Mouse (Mus musculus): ENCODE measurements around the gene Paqr4. TPM values are rescaled to one million over a fixed set of nuclear protein-coding genes. Genes with fewer than 3 reads are reported as not detected.
A peak's percentile ranks its signal among the peaks of the same experiment; 100 is the strongest.

Paqr4 gene
- total and polyA plus RNA-seq, 3 experiments: 7.6 to 33.3 (median 17.6) TPM

DNA sequence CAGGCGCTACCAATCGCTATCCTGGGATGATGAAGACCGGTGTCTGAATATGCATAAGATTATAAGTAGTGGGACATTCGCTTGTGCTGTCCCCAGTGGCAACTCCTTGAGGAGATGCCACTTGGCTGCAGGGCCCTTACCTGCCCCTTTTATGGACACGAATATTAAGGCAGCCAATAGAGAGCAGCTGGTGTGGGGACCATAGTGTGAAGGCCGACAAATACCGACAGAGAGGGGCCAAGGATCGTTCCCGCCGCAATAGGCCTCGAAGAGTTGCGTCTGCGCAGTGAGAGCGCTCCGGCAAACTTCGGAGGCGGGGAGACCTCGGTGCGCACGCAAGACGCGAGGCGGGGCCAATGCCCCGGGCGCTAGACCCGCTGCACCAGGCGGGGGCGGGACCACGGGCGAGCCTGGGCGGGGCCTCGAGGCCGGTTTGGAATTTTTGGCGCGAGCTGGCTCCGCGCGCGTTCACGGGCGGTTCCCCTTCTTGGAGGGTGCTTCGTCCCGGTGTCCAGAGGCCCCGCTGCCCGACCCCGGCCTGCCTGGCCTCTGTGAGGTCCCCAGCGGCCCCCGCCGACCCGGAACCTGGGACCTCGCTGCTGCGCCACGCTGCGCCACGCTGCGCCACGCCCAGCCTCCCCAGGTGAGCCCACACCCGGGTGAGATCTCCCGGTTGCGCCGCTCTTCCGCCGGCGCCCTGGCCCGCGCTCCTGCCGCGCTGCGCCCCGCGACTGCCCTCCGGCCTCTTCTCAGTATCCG is 14.5 kb downstream of the Paqr4 start, which contains the start of gene Pkmyt1:
Pkmyt1 (plus strand) TSS at position 338 of the 759 bp plus-strand sequence.
- peak; percentile 98 for DNase-seq

DNA sequence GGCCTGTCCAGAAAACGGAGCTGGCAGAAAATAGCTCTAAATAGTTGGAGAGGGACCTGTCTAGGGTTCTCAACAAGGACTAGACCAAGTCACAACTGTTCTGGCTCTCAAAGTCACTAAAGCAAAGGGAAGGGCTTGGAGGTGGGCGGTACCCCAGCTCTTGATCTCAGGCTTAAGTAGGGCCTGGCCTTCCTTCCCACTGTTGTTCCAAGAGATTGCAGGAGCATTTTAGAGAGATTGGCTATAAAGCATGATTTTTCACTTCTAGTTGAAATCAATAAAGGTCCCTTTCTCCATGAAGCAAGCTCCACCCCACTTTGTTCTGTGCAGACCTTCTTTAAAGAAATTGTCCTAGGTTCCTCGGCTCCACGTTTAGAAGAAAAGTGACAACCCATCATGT is 15.2 kb downstream of the Paqr4 start:
- DNase-seq: no peak

- peak; percentile 66 for DNase-seq
Measured at GRCm38 (mm10) chr17:23722376-23723125, 18.1 kb downstream of the Paqr4 start, which contains the start of gene 1520401A03Rik. 1520401A03Rik (minus strand) TSS chr17:23722783.

DNA sequence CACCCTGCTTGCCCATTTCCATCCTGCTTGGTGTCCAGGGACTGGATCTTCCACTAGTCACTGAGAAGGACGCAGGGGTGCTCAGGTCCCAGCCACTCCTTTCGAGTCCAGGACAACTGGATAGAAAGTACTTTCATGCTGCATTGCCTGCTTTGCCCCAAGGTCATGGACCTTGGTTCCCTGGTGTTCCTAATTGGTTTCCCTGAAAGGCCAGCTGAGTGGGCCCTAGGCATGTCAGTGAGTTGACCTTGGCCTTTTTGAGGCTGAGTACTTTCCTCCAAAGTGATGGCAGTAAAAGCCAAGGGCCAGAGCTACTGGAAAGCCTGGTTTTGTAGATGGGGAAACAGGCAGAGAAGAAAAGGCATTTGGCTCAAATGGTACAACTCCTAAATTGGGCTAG is 18.8 kb downstream of the Paqr4 start:
- DNase-seq: peak; percentile 81

GRCm38 (mm10) chr17:23719455-23719854 is 21.2 kb downstream of the Paqr4 start:
- no peak for DNase-seq

DNA sequence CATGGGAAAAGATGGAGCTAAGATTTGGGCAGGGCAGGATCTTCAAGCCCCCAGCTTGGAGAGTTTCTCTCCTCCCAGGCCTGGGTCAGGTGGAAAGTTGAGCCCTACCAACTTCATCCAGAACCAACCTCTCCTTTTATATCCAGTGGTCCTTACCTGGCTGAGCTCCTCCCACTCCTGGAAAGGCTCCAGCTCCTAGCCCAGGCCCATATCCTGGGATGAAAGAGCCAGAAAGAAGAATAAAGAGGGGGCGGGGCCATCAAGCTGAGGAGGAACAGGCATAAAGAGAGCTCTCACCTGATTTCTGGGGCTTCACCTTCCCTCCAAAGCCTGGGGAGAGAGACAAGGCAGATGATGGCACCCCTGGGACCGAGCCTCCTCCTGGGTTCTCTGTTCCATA is 23.7 kb downstream of the Paqr4 start:
- no peak for DNase-seq

GRCm38 (mm10) chr17:23706212-23706611 is 34.5 kb downstream of the Paqr4 start:
- DNase-seq: peak; percentile 67

DNA sequence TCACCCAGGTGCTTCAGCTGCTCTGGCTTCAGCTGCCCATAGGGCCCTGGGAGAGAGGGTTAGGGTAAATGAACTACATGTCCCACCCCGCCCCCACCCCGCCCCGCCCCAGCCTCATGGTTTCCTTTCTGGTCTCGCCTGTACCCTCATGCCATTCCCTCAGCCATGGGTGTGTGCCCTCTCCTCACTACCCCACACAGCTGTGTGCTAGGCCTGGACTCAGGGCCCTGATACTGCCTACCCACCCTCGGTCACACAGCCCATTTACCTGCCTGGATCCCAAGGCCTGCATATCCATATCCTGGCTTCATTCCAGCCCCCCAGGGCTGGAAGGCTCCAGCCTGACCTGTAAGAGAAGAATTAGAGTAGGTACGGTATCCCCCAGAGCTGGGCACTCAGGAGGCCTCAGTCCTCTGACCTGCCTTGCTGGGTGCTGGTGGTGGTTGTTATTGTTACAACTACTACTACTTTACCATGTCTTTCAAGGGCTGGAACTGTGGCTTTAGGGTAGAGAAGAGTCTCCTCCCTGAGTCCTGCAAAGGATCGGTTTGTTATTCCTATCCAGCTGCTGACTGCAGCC is 35.1 kb downstream of the Paqr4 start:
- no peak for DNase-seq

- no peak for DNase-seq
Measured at GRCm38 (mm10) chr17:23704741-23705140, 35.9 kb downstream of the Paqr4 start.

DNA sequence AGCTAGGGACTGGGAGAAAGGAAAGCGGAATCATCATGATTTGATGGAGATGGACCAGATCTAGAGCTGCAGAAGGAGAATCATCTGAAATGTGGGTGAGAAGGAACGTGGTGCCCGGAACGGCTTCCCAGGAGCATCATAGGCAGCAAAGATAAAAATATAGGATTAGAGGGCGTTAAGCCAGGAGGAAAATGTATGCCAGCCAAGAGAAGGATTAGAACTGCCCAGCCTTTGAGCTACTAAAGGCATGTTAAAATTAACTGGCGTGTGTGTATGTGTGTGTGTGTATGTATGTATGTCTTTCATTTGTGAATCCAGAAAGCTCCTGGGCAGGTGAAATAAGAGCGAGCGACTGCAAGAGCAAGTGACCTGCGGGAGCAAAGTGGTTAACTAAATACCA is 37.4 kb downstream of the Paqr4 start:
- no peak for DNase-seq

DNA sequence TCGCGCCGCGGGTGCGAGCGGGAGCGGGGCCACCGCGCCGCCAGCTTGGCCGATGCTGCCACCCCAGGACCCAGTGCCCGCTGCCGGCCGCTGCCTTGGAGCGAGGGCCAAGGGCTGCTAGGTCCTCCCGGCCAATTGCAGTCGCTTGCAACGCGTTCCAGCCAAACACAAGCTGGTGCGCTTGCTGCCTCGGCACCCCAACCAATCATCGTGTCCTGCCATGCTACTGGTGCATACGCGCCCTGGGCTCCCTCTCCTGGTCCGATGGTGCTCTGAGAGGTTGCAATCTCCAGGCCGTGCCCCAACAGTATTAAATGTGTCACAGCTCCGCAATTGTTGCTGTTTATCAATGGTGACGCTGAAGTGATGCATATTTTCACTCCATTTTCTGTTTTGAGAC is 40.6 kb downstream of the Paqr4 start:
- peak; percentile 96 for DNase-seq

DNA sequence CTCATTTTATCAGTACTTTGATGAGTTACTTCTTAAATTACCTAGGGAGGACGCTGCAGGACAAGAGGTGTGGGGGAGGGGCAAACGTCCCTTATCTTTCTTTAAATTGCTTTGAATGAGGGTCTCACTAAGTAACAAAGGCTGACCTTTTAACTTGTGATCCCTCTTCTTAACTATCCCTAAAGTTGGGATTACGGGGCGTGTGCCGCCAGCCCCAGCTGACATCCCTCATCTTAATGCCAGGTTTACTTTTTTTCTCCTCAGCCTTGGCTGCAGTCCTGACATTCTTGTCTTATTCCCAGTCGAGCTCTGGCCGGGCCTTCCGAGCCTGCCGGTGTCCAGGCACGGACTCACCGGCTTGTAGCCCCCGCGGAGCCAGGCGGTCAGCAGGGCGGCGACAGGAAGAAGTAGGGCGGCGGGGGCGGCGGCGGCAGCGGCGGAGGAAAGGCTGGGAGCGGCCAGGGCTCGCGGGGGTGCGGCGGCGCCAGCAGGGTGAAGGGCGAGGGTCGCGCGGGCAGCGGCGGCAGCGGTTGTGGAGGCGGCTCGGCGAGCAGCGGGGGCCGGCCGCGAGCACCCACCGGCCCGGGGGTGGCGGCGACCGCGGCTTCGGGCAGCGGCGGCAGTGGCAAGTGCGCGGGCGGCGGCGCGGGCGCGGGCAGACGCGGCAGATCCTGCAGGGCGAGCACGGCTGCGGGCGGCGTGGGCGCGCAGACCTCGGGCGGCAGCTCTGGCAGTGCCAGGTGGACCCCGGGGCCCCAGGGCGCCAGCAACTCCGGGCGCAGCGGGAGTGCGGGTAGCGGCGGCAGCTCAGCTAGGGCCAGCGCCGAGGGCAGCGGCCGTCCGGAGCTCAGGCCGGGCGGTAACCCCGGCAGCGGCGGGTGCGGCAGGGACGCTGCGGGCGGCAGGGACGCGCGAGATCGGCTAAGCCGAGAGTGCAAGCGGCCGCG is 41.3 kb downstream of the Paqr4 start:
- peak; percentile 64 for DNase-seq

- DNase-seq: no peak
Measured at GRCm38 (mm10) chr17:23695801-23696200, 44.9 kb downstream of the Paqr4 start.

DNA sequence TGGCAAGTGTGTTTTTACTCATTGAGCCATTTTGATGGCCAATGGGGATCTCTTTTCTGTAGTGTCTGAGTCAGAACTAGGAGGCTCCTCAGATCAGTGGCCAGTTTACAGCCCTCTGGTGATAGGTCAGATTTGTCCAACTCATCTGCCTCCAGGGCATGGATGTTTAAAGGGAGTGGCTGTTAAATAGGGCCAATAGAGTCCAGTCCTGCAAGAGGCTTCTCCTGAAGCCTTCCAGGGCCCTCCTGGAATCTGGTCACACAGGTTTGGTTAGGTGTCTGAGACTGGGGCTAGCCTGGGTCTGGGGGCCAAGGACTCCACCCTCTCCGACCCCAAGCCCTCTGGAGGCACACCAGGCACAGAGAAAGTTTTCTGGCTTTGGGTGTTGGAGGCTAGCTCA is 46.2 kb downstream of the Paqr4 start:
- DNase-seq: no peak

Other genes starting within 250 kb of the Paqr4 start
- 10 to 100 TPM; 11.0 to 11.6 TPM for gene Zfp213, start 176.6 kb downstream of the Paqr4 start, total RNA-seq (2021)
- 25.5 and 28.1 TPM in 2 replicates for gene Zfp213, start 176.6 kb downstream of the Paqr4 start, polyA plus RNA-seq (2012; rRNA removed)
- 10 to 100 TPM in 1 of 2 experiments, 1 to 10 TPM in 1; 6.6 to 12.4 TPM for gene Zfp13, start 141.4 kb downstream of the Paqr4 start, total RNA-seq (2021)
- gene Zfp13, start 141.4 kb downstream of the Paqr4 start, polyA plus RNA-seq (2012; rRNA removed): 25.1 and 25.4 TPM in 2 replicates
- not detected for gene Zscan10, start 140.0 kb downstream of the Paqr4 start, total RNA-seq (2021)
- gene Zscan10, start 140.0 kb downstream of the Paqr4 start, polyA plus RNA-seq (2012; rRNA removed): 0.04 TPM in 1 of 2 replicates, not detected in the other
- under 1 TPM in 1 of 2 experiments, not detected in 1; 0.10 TPM for gene Mmp25, start 95.6 kb downstream of the Paqr4 start, total RNA-seq (2021)
- gene Mmp25, start 95.6 kb downstream of the Paqr4 start, polyA plus RNA-seq (2012; rRNA removed): 0.13 and 0.42 TPM in 2 replicates
- gene Bicdl2, start 80.4 kb downstream of the Paqr4 start, total RNA-seq (2021): not detected
- not detected in 2 replicates for gene Bicdl2, start 80.4 kb downstream of the Paqr4 start, polyA plus RNA-seq (2012; rRNA removed)
- 100 to 1,000 TPM; 170 to 228 TPM for gene Hcfc1r1, start 67.3 kb downstream of the Paqr4 start, total RNA-seq (2021)
- gene Hcfc1r1, start 67.3 kb downstream of the Paqr4 start, polyA plus RNA-seq (2012; rRNA removed): 747 and 838 TPM in 2 replicates
- gene Thoc6, start 67.0 kb downstream of the Paqr4 start, total RNA-seq (2021): 10 to 100 TPM; 19.5 to 36.7 TPM
- gene Thoc6, start 67.0 kb downstream of the Paqr4 start, polyA plus RNA-seq (2012; rRNA removed): 28.1 and 30.6 TPM in 2 replicates
- 100 to 1,000 TPM; 147 to 270 TPM for gene Tnfrsf12a, start 63.4 kb downstream of the Paqr4 start, total RNA-seq (2021)
- 83.4 and 96.8 TPM in 2 replicates for gene Tnfrsf12a, start 63.4 kb downstream of the Paqr4 start, polyA plus RNA-seq (2012; rRNA removed)
- gene Cldn6, start 61.6 kb downstream of the Paqr4 start, total RNA-seq (2021): not detected
- gene Cldn6, start 61.6 kb downstream of the Paqr4 start, polyA plus RNA-seq (2012; rRNA removed): not detected in 2 replicates
- under 1 TPM in 1 of 2 experiments, not detected in 1; 0.21 TPM for gene Cldn9, start 56.8 kb downstream of the Paqr4 start, total RNA-seq (2021)
- gene Cldn9, start 56.8 kb downstream of the Paqr4 start, polyA plus RNA-seq (2012; rRNA removed): 0.09 and 0.13 TPM in 2 replicates
- gene 1520401A03Rik, start 18.1 kb downstream of the Paqr4 start, total RNA-seq (2021): 10 to 100 TPM in 1 of 2 experiments, 1 to 10 TPM in 1; 2.5 to 18.2 TPM
- 1.8 and 2.4 TPM in 2 replicates for gene 1520401A03Rik, start 18.1 kb downstream of the Paqr4 start, polyA plus RNA-seq (2012; rRNA removed)
- 1 to 10 TPM; 2.8 to 2.9 TPM for gene Pkmyt1, start 14.5 kb downstream of the Paqr4 start, total RNA-seq (2021)
- 21.8 and 23.1 TPM in 2 replicates for gene Pkmyt1, start 14.5 kb downstream of the Paqr4 start, polyA plus RNA-seq (2012; rRNA removed)
- not detected for gene Kremen2, start 5.0 kb upstream of the Paqr4 start, total RNA-seq (2021)
- 0.28 and 0.54 TPM in 2 replicates for gene Kremen2, start 5.0 kb upstream of the Paqr4 start, polyA plus RNA-seq (2012; rRNA removed)
- 10 to 100 TPM; 61.8 to 85.0 TPM for gene Flywch1, start 30.7 kb upstream of the Paqr4 start, total RNA-seq (2021)
- gene Flywch1, start 30.7 kb upstream of the Paqr4 start, polyA plus RNA-seq (2012; rRNA removed): 45.8 and 49.3 TPM in 2 replicates
- 1 to 10 TPM; 4.3 to 6.7 TPM for gene Flywch2, start 45.2 kb upstream of the Paqr4 start, total RNA-seq (2021)
- gene Flywch2, start 45.2 kb upstream of the Paqr4 start, polyA plus RNA-seq (2012; rRNA removed): 8.7 and 12.0 TPM in 2 replicates
- gene Srrm2, start 49.7 kb upstream of the Paqr4 start, total RNA-seq (2021): 100 to 1,000 TPM; 322 to 545 TPM
- 1,031 and 1,277 TPM in 2 replicates for gene Srrm2, start 49.7 kb upstream of the Paqr4 start, polyA plus RNA-seq (2012; rRNA removed)
- 100 to 1,000 TPM; 447 to 451 TPM for gene Elob, start 88.3 kb upstream of the Paqr4 start, total RNA-seq (2021)
- 513 and 552 TPM in 2 replicates for gene Elob, start 88.3 kb upstream of the Paqr4 start, polyA plus RNA-seq (2012; rRNA removed)
- gene Prss33, start 95.2 kb upstream of the Paqr4 start, total RNA-seq (2021): not detected
- 0.10 and 0.24 TPM in 2 replicates for gene Prss33, start 95.2 kb upstream of the Paqr4 start, polyA plus RNA-seq (2012; rRNA removed)
- not detected for gene Prss32, start 103.0 kb upstream of the Paqr4 start, total RNA-seq (2021)
- 0.06 TPM in 1 of 2 replicates, not detected in the other for gene Prss32, start 103.0 kb upstream of the Paqr4 start, polyA plus RNA-seq (2012; rRNA removed)
- gene Prss41, start 103.3 kb upstream of the Paqr4 start, total RNA-seq (2021): under 1 TPM; 0.35 to 0.45 TPM
- gene Prss41, start 103.3 kb upstream of the Paqr4 start, polyA plus RNA-seq (2012; rRNA removed): 0.28 and 0.90 TPM in 2 replicates
- not detected for gene Prss21, start 127.2 kb upstream of the Paqr4 start, total RNA-seq (2021)
- not detected in 2 replicates for gene Prss21, start 127.2 kb upstream of the Paqr4 start, polyA plus RNA-seq (2012; rRNA removed)
- not detected for gene Dcpp1, start 140.0 kb upstream of the Paqr4 start, total RNA-seq (2021)
- gene Dcpp1, start 140.0 kb upstream of the Paqr4 start, polyA plus RNA-seq (2012; rRNA removed): not detected in 2 replicates
- not detected for gene Dcpp2, start 140.0 kb upstream of the Paqr4 start, total RNA-seq (2021)
- gene Dcpp2, start 140.0 kb upstream of the Paqr4 start, polyA plus RNA-seq (2012; rRNA removed): not detected in 2 replicates
- not detected for gene Dcpp3, start 176.6 kb upstream of the Paqr4 start, total RNA-seq (2021)
- gene Dcpp3, start 176.6 kb upstream of the Paqr4 start, polyA plus RNA-seq (2012; rRNA removed): not detected in 2 replicates
- gene Sbp, start 200.8 kb upstream of the Paqr4 start, total RNA-seq (2021): not detected
- gene Sbp, start 200.8 kb upstream of the Paqr4 start, polyA plus RNA-seq (2012; rRNA removed): not detected in 2 replicates
- not detected for gene Sbpl, start 214.4 kb upstream of the Paqr4 start, total RNA-seq (2021)
- not detected in 2 replicates for gene Sbpl, start 214.4 kb upstream of the Paqr4 start, polyA plus RNA-seq (2012; rRNA removed)
- under 1 TPM; 0.21 to 0.26 TPM for gene Prss30, start 239.7 kb upstream of the Paqr4 start, total RNA-seq (2021)
- gene Prss30, start 239.7 kb upstream of the Paqr4 start, polyA plus RNA-seq (2012; rRNA removed): 0.63 and 0.74 TPM in 2 replicates